Mouse (Mus musculus) layer of hippocampus, postnatal 25 days (tissue): ENCODE results near the gene Cd93. TPM values are rescaled to one million over a fixed set of nuclear protein-coding genes. Genes with fewer than 3 reads are reported as not detected.

Source experiments
- DNase-seq, 2 experiments: peaks; one replicate each; pipeline ENCODE4 v3.0.0; 2022; ENCODE audit warnings: mixed read lengths in 2 of 2, low spot score in 1 of 2; ENCODE audit errors: extremely low spot score in 1 of 2
- total RNA-seq, 2 experiments: library from RNA; stranded (reverse); gene quantifications; 2 replicates each; pipeline ENCODE4 v1.2.3; 2021

Cd93 gene
- total RNA-seq, 2 experiments from 2014 or later, result 5.4 to 6.7 TPM

- DNase-seq, result no peak
These were observed 36.1 kb downstream of the Cd93 start for GRCm38 (mm10) chr2:148406971-148407869.

DNA sequence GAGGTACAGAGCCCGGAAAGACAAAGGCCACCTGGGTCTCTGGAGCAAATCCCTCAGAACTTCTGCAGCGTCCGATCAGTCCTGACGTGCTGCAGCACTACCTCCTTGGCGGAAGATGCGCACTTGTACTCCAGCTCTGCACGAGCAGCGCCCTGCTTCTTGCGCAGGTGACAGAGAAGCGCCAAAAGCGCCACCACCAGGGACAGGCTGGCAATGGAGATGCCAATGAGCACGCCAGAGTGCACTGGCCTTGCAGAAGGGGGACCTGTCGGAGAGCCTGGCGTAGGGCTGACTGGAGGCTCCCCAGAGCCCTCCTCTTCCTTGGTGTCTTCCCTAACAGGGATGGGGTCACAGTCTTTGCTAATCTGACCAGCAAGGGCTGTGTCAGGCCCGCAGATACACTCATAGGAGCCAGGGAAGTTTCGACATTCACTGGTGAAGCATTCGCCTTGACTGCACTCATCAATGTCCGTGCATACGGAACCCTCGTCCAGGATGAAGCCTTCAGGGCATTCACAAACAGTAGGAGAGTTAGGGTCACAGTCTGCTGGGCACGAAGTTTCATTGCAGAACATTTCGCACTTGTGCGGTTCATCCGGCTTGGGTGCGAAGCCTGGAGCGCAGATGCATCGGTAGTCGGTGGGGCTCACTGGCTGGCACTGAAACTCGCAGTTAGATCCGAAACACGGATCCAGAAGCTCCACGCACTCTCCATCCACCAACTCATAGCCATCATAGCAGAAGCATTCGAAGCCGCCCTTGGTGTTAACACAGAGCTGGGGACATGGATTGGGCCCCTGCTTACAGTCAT is 37.0 kb downstream of the Cd93 start:
- DNase-seq, result peak in 1 of 2 experiments; percentile 21

GRCm38 (mm10) chr2:148404906-148405305 is 38.5 kb downstream of the Cd93 start:
- no peak for DNase-seq

- no peak for DNase-seq
These were observed 41.1 kb downstream of the Cd93 start for GRCm38 (mm10) chr2:148402227-148402626.

DNA sequence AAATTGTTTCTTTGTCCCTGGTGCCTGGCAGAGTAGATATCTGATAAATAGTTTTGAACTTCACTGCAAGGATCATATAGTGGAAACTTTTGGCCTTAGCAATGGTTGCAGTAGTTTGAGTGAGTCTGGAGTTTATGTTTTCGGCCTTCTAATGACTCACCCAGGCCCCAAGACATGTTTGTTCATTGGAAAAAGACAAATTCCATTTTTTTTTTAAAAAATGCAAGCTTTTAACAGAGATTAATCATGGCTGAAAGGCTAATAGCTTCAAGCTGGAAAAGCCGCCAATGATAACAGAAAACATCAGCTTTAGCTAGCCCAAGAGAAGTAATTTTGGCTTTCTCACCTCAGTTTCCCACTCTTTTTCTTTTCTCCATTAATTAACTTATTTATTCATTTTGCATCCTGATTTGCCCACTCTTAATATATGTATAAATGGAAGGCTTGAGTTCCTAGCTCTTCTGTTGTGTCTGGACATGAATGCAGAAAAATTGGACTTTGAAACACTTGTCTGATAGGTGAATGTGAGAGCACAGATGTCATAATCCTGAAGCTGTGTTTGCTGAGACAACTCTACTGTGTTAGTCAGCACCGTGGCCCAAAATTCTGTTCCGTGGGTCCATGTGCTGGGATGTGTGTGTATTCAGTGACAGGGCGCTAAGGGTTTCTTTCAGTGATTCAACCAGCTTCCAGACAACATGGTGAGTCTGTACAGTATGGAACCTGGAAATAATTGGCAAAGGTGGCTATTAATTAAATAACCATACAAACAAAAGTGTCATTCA is 44.3 kb downstream of the Cd93 start:
- no peak for DNase-seq

DNA sequence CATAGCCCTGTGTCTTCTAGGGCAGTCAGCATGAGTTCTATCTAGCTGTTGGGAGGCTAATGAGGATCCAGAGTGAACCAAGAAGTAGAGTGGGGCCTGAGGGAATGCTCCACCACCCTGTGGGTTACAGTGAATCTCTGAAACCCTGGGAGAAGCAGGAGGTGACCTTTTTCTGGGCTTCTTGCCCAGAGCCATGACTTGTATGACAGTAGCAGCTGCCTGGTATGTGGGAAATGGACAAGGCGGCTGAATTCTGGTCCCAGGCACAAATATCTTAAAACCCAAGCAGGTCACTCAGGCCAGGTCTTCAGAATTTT is 45.6 kb downstream of the Cd93 start:
- no peak for DNase-seq

DNA sequence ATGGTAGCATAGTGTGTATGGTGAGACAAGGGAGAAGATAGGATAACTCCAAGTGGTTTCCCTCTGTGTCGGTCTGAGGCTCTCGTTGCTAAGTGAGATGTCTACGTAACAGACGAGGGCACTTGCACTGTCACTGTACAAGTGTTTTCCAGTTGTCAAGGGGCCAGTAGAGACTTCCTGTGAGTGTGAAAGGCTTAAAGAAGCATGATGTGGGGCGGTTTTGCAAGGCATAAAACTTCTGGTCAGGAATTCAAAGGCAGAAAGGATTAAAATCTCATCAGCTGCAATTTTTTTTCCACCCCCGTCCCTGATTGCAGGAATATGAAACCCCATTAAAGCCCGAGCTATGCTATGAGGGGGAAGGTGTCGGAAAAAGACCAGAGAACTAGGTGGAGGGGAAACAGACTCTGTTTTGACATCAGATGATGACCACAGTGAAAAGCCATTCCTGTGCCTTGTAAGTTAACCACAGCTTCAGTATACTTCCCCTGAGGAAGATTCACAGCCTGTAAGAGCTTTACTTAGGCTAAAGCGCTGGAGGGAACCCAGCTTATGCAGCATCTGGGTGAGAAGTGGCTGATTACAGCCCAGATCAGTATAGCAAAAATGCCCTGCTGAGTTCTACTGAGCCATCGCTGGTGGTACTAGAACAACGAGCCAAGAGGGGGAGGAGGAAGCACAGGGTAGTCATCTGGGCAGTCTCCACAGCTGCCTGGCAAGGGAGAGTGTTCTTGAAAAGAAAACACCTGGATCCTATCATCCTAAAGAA is 46.2 kb downstream of the Cd93 start:
- DNase-seq, result no peak

- DNase-seq, result no peak
These were observed 47.2 kb downstream of the Cd93 start for GRCm38 (mm10) chr2:148396209-148396608.

- DNase-seq, result peak; percentile 59 to 65
These were observed 48.0 kb downstream of the Cd93 start, which contains the start of gene Sstr4 for GRCm38 (mm10) chr2:148395131-148396051. Sstr4 (plus strand) TSS chr2:148395344.

DNA sequence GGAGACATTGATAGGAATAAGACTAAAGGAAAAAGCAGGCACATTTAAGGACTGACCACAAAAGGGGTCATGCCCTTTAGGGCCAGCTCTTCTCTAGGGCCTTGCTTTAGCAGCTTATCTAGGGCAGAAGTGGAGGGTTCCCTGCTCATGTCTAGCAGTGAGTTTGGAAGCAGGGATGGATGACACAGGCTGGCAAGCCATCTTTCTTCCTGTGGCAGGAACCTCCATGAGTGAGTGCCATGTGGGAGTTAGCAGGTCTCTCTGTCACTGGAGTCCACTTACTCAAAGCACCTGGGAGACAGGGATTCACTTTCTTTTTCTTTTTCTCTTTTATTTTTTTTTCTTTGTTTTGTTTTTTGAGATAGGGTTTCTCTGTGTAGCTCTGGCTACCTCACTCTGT is 49.5 kb downstream of the Cd93 start:
- no peak for DNase-seq

- no peak for DNase-seq
These were observed 50.2 kb downstream of the Cd93 start for GRCm38 (mm10) chr2:148393149-148393548.

DNA sequence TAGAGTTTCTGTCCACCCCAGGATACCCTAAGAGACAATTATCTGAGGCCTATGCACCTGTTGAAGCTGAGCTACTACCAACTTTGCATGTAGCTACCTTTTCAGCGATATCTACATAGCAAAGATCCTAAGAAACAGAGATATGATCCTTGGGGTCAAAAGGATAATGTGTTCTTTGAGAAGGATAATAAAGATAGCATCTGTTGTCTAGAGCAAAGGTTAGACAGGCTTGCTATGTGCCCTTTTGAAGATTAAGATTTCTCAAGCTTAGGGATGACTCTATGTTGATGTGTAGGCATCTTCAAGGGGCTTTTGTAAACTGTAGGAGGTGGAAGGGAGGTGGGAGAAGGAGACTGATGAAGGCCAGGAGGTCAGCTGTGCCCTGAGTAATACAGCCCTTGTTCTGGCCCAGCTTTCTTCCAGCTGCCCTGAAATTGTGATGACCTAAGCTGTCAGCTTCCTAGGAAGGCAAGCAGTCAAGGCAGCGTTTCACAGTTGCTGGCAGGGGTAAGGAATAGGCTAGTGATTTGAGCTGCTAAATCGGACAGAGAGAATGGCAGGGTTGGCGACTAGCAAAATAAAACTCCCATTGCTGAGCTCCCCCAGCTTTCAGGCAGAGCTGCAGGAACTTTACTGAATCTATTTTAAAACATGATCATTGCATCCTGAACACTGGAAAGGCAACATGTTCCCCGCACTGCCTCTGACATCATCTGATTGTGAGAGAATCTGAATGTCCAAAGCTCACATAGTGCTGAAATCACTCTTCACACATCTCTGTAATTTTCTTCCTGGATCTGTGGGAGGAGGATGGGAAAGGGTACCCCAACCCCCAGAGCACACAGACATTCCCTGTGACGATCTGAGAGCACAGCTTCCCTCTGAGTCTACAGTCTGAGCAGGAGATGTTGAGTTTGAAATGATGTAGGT is 55.4 kb downstream of the Cd93 start:
- no peak for DNase-seq

- no peak for DNase-seq
These were observed 56.4 kb downstream of the Cd93 start for GRCm38 (mm10) chr2:148386927-148387326.

Other genes with a start within 250 kb of the Cd93 start
- 10 to 100 TPM; 74.0 to 81.6 TPM for gene Sstr4, start 48.2 kb downstream of the Cd93 start, total RNA-seq
- gene Thbd, start 35.4 kb downstream of the Cd93 start, total RNA-seq, result 1 to 10 TPM; 4.9 to 5.3 TPM
- 10 to 100 TPM; 11.2 to 16.0 TPM for gene Nxt1, start 229.0 kb upstream of the Cd93 start, total RNA-seq
- gene Gzf1, start 237.5 kb upstream of the Cd93 start, total RNA-seq, result 10 to 100 TPM; 30.4 to 32.4 TPM